Mouse (Mus musculus): ENCODE measurements around the gene Cd79b. TPM values are rescaled to one million over a fixed set of nuclear protein-coding genes. Genes with fewer than 3 reads are reported as not detected.

Cd79b gene
- polyA plus RNA-seq, 1 experiment from 2014 or later = 1.3 TPM

DNA sequence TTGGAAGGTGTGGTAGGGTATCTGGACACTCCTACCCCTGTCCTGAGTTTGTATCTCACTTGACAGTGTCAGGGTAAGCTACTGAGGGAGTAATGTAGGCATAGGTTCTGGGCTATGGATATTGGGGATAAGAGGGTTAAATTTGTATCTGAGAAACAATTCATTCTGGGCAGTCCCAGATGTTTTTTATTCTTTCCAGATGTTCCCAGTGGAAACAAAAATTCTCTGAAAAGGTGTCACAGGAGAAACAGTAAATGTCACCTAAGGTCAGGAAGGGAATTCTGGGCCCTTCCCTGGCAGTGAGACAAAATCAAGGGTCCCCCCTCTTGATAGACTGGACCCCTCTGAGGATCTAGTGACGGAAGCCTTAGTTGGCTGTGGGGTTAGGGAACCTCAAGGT lies 1.9 kb upstream of the Cd79b start:
- H3K4me2 ChIP-seq (ENCODE audit: low read depth, low read length) = no peak overlapping the region
- H3K27ac ChIP-seq (replicated peaks; ENCODE audit: low read depth, low read length) = no peak overlapping the region
- no peaks in the 10 kb centered on the region for H3K9me3 ChIP-seq (replicated peaks; ENCODE audit: control insufficient read depth, low read length)
- 16% methylated on average over 1 of the region's 1 CpGs for WGBS
- H3K4me3 ChIP-seq (ENCODE audit: low read depth, low read length) = no peak overlapping the region
- no peak overlapping the region for H3K9ac ChIP-seq (replicated peaks; ENCODE audit: low read length)
- H3K4me1 ChIP-seq (ENCODE audit: control insufficient read depth, insufficient read depth, low read length) = peaks cover 6% of the 10 kb centered on the region; the same call in 1 of the 2 replicates
- DNase-seq (ENCODE audit: low spot score) = peak; percentile 72
- no peaks in the 10 kb centered on the region for H3K27me3 ChIP-seq (ENCODE audit: control insufficient read depth, insufficient read depth, low read length)
- no peak for ATAC-seq (replicated peaks; ENCODE audit: insufficient number of reproducible peaks, low FRiP score, low TSS enrichment, low read depth)
- H3K36me3 ChIP-seq (replicated peaks; ENCODE audit: control insufficient read depth, insufficient read depth, low read depth, low read length) = no peaks in the 10 kb centered on the region

DNA sequence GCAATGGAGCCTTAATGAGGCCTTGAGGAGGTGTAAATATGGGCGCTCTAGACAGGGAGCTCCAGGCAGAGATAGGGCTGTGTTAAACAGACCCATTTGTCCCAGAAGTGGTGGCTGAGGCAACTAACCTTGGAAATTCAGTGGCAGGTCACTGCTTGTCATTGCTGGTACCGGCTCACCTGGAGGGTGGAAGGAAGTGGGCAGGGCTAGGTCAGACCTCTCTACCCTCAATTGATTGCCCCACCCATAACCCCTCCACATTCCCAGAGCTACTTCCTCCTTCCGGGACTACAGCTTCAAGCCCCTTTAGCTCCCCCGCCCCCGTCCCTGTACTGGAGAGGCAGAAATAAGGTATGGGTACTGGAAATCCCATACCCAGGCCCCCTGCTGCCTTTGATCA lies 1.0 kb downstream of the Cd79b start:
- H3K27ac ChIP-seq (replicated peaks; ENCODE audit: low read depth, low read length) = no peak overlapping the region
- H3K9me3 ChIP-seq (replicated peaks; ENCODE audit: control insufficient read depth, low read length) = no peaks in the 10 kb centered on the region
- 54% methylated on average over 5 of the region's 5 CpGs for WGBS
- ATAC-seq (replicated peaks; ENCODE audit: insufficient number of reproducible peaks, low FRiP score, low TSS enrichment, low read depth) (no peak), DNase-seq (ENCODE audit: low spot score) (no peak)
- no peak overlapping the region for H3K9ac ChIP-seq (replicated peaks; ENCODE audit: low read length)
- no peak overlapping the region for H3K4me2 ChIP-seq (ENCODE audit: low read depth, low read length)
- no peaks in the 10 kb centered on the region for H3K27me3 ChIP-seq (ENCODE audit: control insufficient read depth, insufficient read depth, low read length)
- no peaks in the 10 kb centered on the region for H3K36me3 ChIP-seq (replicated peaks; ENCODE audit: control insufficient read depth, insufficient read depth, low read depth, low read length)
- peaks cover 6% of the 10 kb centered on the region; the same call in 1 of the 2 replicates for H3K4me1 ChIP-seq (ENCODE audit: control insufficient read depth, insufficient read depth, low read length)
- no peak overlapping the region for H3K4me3 ChIP-seq (ENCODE audit: low read depth, low read length)

DNA sequence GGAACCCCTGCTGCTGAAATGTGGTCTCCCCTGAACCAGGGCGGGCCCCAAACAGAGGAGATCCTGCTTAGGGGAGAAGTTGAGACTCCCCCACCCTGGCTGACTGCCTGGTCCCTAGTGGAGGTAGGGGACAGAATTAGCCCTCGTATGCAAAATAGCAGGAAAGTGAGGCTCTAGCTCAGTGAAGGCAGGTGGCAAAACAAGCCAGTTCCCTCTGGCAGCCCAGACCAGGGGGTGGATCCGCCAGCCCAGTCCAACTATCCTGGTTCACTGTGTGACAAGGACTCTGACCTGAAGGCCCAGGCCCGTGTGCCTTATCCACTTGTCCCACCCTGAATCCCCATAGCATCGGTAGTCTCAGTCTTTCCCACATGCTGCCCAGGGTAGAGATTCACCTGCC lies 4.4 kb downstream of the Cd79b start:
- Histone ChIP-seq H3K36me3 (replicated peaks; ENCODE audit: control insufficient read depth, insufficient read depth, low read depth, low read length) (no peaks in the 10 kb centered on the region), H3K27me3 (ENCODE audit: control insufficient read depth, insufficient read depth, low read length) (no peaks in the 10 kb centered on the region), H3K9me3 (replicated peaks; ENCODE audit: control insufficient read depth, low read length) (no peaks in the 10 kb centered on the region), H3K9ac (replicated peaks; ENCODE audit: low read length) (no peak overlapping the region), H3K4me2 (ENCODE audit: low read depth, low read length) (no peak overlapping the region), H3K27ac (replicated peaks; ENCODE audit: low read depth, low read length) (no peak overlapping the region), H3K4me1 (ENCODE audit: control insufficient read depth, insufficient read depth, low read length) (peaks cover 6% of the 10 kb centered on the region; the same call in 1 of the 2 replicates), H3K4me3 (ENCODE audit: low read depth, low read length) (no peak overlapping the region)
- DNase-seq (ENCODE audit: low spot score) (no peak), ATAC-seq (replicated peaks; ENCODE audit: insufficient number of reproducible peaks, low FRiP score, low TSS enrichment, low read depth) (no peak)
- WGBS = 69% methylated on average over 5 of the region's 5 CpGs

DNA sequence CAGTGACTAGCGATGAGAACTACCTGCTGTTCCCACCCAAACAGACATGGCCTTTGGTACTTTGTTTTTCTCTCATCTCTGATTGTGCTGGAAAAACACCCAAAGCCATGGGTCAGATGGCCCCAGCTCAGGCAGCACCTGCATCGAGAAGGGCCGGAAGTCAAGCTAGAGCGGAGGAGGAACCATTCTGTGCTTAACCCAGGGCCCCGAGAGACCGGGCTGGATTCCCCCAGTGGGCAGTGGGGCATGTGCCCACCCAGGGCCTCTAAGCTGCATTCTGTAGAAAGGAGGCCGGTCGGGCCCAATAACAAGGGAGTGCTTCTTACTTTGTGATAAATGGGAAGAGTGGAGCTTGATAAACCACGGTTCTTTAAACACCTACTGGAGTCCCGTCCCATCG lies 6.4 kb downstream of the Cd79b start:
- H3K4me2 ChIP-seq (ENCODE audit: low read depth, low read length) = no peak overlapping the region
- ATAC-seq (replicated peaks; ENCODE audit: insufficient number of reproducible peaks, low FRiP score, low TSS enrichment, low read depth) (no peak), DNase-seq (ENCODE audit: low spot score) (no peak)
- H3K4me3 ChIP-seq (ENCODE audit: low read depth, low read length) = no peak overlapping the region
- H3K36me3 ChIP-seq (replicated peaks; ENCODE audit: control insufficient read depth, insufficient read depth, low read depth, low read length) = no peaks in the 10 kb centered on the region
- WGBS = 76% methylated on average over 11 of the region's 11 CpGs
- no peak overlapping the region for H3K9ac ChIP-seq (replicated peaks; ENCODE audit: low read length)
- H3K27me3 ChIP-seq (ENCODE audit: control insufficient read depth, insufficient read depth, low read length) = no peaks in the 10 kb centered on the region
- H3K9me3 ChIP-seq (replicated peaks; ENCODE audit: control insufficient read depth, low read length) = no peaks in the 10 kb centered on the region
- no peak overlapping the region for H3K27ac ChIP-seq (replicated peaks; ENCODE audit: low read depth, low read length)
- H3K4me1 ChIP-seq (ENCODE audit: control insufficient read depth, insufficient read depth, low read length) = no peaks in the 10 kb centered on the region

DNA sequence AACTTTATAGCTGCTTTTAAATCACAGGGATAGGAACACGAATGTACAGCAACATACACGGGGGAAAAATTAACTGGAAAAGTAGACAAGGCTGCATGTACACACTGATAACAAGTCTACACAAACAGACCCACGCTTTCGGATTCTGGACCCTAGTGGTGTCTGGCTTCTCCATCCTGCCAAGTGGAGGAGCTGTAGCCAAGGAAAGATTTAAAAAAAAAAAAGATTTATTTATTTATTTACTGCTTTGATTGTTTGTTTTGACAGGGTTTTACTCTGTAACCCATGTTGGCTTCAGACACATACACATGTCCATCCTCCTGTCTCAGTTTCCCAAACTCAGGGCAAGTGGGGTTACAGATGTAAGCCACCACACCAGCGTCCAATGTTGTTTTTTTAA lies 7.1 kb downstream of the Cd79b start:
- H3K9ac ChIP-seq (replicated peaks; ENCODE audit: low read length) = no peak overlapping the region
- no peaks in the 10 kb centered on the region for H3K4me1 ChIP-seq (ENCODE audit: control insufficient read depth, insufficient read depth, low read length)
- 75% methylated on average over 5 of the region's 5 CpGs for WGBS
- ATAC-seq (replicated peaks; ENCODE audit: insufficient number of reproducible peaks, low FRiP score, low TSS enrichment, low read depth) (no peak), DNase-seq (ENCODE audit: low spot score) (no peak)
- no peaks in the 10 kb centered on the region for H3K9me3 ChIP-seq (replicated peaks; ENCODE audit: control insufficient read depth, low read length)
- no peak overlapping the region for H3K4me2 ChIP-seq (ENCODE audit: low read depth, low read length)
- no peaks in the 10 kb centered on the region for H3K27me3 ChIP-seq (ENCODE audit: control insufficient read depth, insufficient read depth, low read length)
- no peaks in the 10 kb centered on the region for H3K36me3 ChIP-seq (replicated peaks; ENCODE audit: control insufficient read depth, insufficient read depth, low read depth, low read length)
- no peak overlapping the region for H3K4me3 ChIP-seq (ENCODE audit: low read depth, low read length)
- no peak overlapping the region for H3K27ac ChIP-seq (replicated peaks; ENCODE audit: low read depth, low read length)

DNA sequence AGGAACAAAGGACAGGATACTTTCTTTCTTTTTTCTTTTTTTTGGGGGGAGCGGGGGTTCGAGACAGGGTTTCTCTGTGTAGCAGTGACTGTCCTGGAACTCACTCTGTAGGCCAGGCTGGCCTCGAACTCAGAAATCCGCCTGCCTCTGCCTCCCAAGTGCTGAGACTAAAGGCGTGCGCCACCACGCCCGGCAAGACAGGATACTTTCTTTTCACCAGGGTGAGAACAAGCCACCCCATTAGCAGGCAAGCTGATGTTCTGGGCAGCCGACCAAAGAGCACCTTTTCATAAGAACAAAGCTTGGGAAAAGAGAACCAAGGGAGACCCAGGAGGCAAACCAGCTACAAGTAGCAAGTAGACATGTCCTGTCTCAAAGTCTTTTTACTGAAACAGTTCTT lies 7.8 kb downstream of the Cd79b start:
- Histone ChIP-seq H3K9ac (replicated peaks; ENCODE audit: low read length) (no peak overlapping the region), H3K4me3 (ENCODE audit: low read depth, low read length) (no peak overlapping the region), H3K4me2 (ENCODE audit: low read depth, low read length) (no peak overlapping the region), H3K27me3 (ENCODE audit: control insufficient read depth, insufficient read depth, low read length) (no peaks in the 10 kb centered on the region), H3K36me3 (replicated peaks; ENCODE audit: control insufficient read depth, insufficient read depth, low read depth, low read length) (no peaks in the 10 kb centered on the region), H3K27ac (replicated peaks; ENCODE audit: low read depth, low read length) (no peak overlapping the region), H3K9me3 (replicated peaks; ENCODE audit: control insufficient read depth, low read length) (no peaks in the 10 kb centered on the region), H3K4me1 (ENCODE audit: control insufficient read depth, insufficient read depth, low read length) (no peaks in the 10 kb centered on the region)
- no peak for ATAC-seq (replicated peaks; ENCODE audit: insufficient number of reproducible peaks, low FRiP score, low TSS enrichment, low read depth)
- no peak for DNase-seq (ENCODE audit: low spot score)
- 88% methylated on average over 9 of the region's 9 CpGs for WGBS

DNA sequence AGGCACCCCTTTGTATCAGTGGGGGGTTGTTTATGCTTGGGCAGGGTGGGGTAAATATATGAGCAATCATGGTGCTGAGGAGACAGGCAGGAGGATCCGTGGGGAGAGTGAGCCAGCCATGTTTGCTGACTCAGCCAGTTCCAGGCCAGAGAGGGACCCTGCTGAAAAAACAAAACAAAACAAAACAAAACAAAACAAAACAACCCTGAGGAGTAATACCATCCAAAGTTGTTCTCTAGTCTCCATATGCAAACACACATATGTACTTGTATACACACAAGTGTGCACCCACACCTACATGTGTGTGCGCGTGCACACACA lies 8.5 kb downstream of the Cd79b start:
- H3K27ac ChIP-seq (replicated peaks; ENCODE audit: low read depth, low read length) = no peak overlapping the region
- no peak for DNase-seq (ENCODE audit: low spot score)
- WGBS = 85% methylated on average over 3 of the region's 3 CpGs
- no peak overlapping the region for H3K4me2 ChIP-seq (ENCODE audit: low read depth, low read length)
- H3K4me3 ChIP-seq (ENCODE audit: low read depth, low read length) = no peak overlapping the region
- H3K36me3 ChIP-seq (replicated peaks; ENCODE audit: control insufficient read depth, insufficient read depth, low read depth, low read length) = no peaks in the 10 kb centered on the region
- ATAC-seq (replicated peaks; ENCODE audit: insufficient number of reproducible peaks, low FRiP score, low TSS enrichment, low read depth) = no peak
- H3K27me3 ChIP-seq (ENCODE audit: control insufficient read depth, insufficient read depth, low read length) = no peaks in the 10 kb centered on the region
- no peak overlapping the region for H3K9ac ChIP-seq (replicated peaks; ENCODE audit: low read length)
- H3K4me1 ChIP-seq (ENCODE audit: control insufficient read depth, insufficient read depth, low read length) = no peaks in the 10 kb centered on the region
- no peaks in the 10 kb centered on the region for H3K9me3 ChIP-seq (replicated peaks; ENCODE audit: control insufficient read depth, low read length)

DNA sequence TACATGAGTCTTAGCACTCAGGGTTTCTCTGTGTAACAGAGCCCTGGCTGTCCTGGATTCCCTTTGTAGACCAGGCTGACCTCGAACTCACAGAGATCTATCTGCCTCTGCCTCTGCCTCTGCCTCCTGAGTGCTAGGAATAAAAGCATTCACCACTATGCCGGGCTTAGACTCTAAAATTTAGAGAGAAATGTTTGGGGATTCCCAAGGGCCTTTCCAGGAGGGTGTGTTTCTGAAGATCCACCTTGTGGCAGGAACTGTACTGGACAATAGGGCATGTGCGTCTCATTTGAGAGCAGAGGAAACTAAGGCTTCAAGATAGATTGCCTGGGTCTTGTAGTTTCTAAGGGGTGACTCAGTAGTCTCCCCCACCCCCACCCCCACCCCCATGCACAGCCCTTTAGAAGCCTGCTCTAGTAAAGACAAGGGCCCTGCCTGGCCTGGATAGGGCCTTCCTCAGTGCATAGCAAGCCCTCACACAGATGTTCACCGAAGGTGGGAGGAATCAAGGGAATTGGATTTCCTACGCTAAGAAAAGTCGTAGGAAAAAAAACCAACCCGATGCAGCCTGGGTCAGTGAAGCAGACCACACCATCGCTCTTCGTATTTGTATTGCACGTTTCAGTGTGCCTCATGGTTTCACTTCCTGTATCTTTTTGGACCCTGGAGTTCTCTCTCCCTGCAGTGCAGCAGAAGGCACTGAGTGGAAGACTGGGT lies 9.1 kb downstream of the Cd79b start:
- H3K9me3 ChIP-seq (replicated peaks; ENCODE audit: control insufficient read depth, low read length) = no peaks in the 10 kb centered on the region
- H3K9ac ChIP-seq (replicated peaks; ENCODE audit: low read length) = no peak overlapping the region
- H3K36me3 ChIP-seq (replicated peaks; ENCODE audit: control insufficient read depth, insufficient read depth, low read depth, low read length) = no peaks in the 10 kb centered on the region
- H3K27me3 ChIP-seq (ENCODE audit: control insufficient read depth, insufficient read depth, low read length) = no peaks in the 10 kb centered on the region
- 81% methylated on average over 10 of the region's 10 CpGs for WGBS
- no peak overlapping the region for H3K4me2 ChIP-seq (ENCODE audit: low read depth, low read length)
- H3K4me3 ChIP-seq (ENCODE audit: low read depth, low read length) = no peak overlapping the region
- ATAC-seq (replicated peaks; ENCODE audit: insufficient number of reproducible peaks, low FRiP score, low TSS enrichment, low read depth) (no peak), DNase-seq (ENCODE audit: low spot score) (no peak)
- no peaks in the 10 kb centered on the region for H3K4me1 ChIP-seq (ENCODE audit: control insufficient read depth, insufficient read depth, low read length)
- no peak overlapping the region for H3K27ac ChIP-seq (replicated peaks; ENCODE audit: low read depth, low read length)
